Mouse (Mus musculus): ENCODE measurements around the gene Pde1a. TPM values are rescaled to one million over a fixed set of nuclear protein-coding genes. Genes with fewer than 3 reads are reported as not detected.
"Not testable (repeated sequence)": the region's sequence is repeated elsewhere in the genome, so short reads cannot be mapped to it uniquely, and the experiment has no call there.

Gene Pde1a
- total RNA-seq, 2 experiments from 2014 or later: 1.7 to 2.4 TPM

- intact Hi-C loops (cut with DNase I); DNase-seq: not testable (repeated sequence)
These were observed 281.9 kb downstream of the Pde1a start for GRCm38 (mm10) chr2:79847396-79847795.

DNA sequence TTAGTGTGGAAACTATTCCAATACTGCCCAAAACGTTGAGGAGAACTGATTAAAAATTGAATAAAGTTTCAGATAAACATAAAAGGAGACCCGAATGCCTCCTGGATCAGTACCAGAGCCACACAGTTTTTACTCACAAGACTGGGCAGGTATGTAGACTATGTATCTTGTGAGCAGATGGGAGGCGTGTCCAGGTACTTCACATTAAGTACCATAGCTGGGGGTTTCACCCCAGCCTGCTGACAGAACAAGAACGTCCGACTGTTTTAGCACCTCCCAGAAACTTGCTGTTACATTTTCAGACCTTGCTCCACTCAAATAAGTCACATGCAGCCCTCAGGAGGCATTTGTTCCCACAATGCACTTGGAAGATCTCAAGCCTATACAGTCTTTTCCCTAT lies 289.7 kb downstream of the Pde1a start:
- intact Hi-C loops (cut with DNase I): no loop called here
- no peak for DNase-seq

GRCm38 (mm10) chr2:79839090-79839489 lies 290.2 kb downstream of the Pde1a start:
- intact Hi-C loops (cut with DNase I): no loop called here
- no peak for DNase-seq

- no peak for DNase-seq
- intact Hi-C loops (cut with DNase I): no loop called here
These were observed 303.4 kb downstream of the Pde1a start for GRCm38 (mm10) chr2:79825853-79826252.

GRCm38 (mm10) chr2:79819543-79819942 lies 309.7 kb downstream of the Pde1a start:
- DNase-seq: no peak
- intact Hi-C loops (cut with DNase I): no loop called here

DNA sequence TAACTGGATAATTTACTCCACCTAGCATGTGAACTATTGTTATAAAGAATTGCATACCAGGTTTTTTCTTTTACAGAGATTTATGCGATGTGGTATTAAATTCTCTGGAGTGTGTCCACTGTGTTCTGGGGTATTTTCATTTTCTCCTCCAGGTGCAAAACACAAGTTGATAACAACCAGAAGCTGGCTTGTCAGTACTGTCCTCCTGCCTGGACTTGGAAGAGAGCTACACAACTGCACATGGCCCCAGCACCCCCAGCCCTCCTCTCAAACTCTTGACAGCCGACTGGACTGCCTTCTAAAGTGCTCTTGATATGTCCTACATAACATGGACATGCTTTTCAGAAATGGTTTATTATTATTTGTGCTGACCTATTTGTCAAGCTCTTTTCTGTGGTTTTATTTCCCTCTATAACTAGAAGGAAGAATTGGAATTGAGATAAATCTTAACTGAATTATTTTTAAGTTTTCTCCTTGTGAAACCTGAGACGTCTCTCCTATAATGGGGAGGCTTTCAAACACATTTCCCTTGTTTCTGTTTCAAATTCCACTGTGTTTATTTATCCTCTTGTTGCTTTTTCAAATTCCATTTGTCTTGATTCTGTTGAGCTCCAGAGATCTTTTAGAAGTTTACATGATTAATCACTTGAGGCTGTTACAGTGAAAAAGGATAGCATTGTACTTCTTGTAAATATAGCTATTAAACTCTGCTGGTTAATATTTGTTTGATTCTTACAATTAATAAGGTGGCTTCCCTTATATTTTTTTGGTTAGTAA lies 313.4 kb downstream of the Pde1a start:
- DNase-seq: no peak
- intact Hi-C loops (cut with DNase I): no loop called here

DNA sequence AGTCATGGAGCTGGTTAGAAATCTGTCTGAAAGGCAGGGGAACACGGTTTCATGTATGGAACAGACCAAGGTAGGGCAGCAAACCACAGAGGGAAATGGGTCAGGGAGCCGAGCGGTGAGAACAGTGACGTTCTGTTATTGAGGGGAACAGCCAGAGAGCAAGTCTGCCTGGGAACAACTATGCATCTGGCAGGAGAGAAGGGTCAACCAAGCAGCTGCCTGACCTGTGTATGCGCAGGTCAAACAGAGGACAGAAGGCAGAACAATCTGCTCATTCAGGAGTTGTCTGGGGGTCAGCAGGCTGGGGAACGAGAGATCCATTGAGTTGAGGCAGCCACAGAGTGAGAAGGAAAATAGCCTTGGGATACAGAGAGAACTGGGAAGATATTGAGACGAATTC lies 330.6 kb downstream of the Pde1a start:
- DNase-seq: no peak
- intact Hi-C loops (cut with DNase I): no loop called here

DNA sequence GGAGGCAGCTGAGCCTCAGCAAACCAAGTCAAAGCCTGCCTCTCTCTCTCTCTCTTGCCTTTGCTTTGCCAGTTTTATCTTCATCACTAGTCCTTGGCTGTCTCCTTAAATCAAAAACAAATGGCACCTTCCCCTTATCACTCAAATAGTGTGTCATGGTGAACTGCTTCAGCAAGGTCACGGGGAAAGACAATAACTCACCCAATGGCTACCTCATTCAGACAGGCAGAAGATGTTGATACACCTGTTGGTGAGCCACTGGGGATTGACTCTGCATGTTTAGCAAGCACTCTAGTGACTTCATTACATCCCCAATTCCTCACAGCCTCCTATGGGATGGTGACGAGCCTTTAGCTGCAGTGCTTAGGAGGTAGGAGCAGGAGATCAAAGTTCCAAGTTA lies 331.8 kb downstream of the Pde1a start:
- intact Hi-C loops (cut with DNase I): no loop called here
- no peak for DNase-seq

DNA sequence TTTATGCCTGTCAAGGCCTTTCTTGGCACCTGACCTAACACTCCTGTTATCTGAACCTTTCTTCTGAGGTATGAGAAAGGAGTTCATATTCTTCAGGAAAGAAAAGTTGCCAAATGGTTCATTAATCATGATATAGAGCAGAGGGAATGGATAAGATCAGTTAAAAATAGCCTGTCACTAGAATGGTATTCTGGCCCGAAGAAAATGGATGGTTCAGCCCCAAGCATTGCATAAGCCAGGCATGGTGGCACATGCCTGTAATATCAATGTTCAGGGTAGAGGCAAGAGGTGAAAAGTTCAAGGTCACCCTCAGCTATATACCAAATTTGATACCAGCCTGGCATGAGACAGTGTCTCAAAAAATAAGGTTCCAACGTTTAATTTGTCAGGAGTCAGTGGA lies 336.1 kb downstream of the Pde1a start:
- intact Hi-C loops (cut with DNase I): no loop called here
- DNase-seq: no peak

DNA sequence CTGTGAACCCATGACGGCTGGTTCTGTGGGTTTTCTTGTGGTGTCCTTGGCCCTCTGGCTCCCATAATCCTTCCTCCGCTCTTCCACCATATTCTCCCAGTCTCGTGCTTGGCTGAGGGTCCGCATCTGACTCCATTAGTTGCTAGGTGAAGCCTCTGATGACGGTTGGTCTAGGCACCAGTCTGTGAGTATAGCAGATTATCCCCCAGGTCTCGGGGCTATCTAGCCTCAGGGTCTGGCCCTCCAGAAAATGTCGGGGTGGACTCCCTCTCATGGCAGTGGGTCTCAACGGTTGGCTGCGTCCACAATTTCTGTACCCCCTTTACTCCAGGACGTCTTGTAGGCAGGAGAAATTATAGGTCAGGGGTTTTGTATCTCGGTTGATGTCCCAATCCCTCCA lies 342.8 kb downstream of the Pde1a start:
- intact Hi-C loops (cut with DNase I): no loop called here
- DNase-seq: no peak

- intact Hi-C loops (cut with DNase I): no loop called here
- DNase-seq: no peak
These were observed 343.6 kb downstream of the Pde1a start for GRCm38 (mm10) chr2:79785541-79786134.

Other genes starting within 250 kb of the Pde1a start
- not detected for gene Prdx6b, start 163.0 kb upstream of the Pde1a start, total RNA-seq (2021)
- gene Dnajc10, start 186.0 kb upstream of the Pde1a start, total RNA-seq (2021): 10 to 100 TPM; 19.8 to 21.3 TPM